Comparison of ENCODE assay signal across 9 mouse cellular contexts in genomic region chr11:94565151-94565479, GRCm38 (mm10). TPM values are rescaled to one million over a fixed set of nuclear protein-coding genes. Genes with fewer than 3 reads are reported as not detected.
A peak's percentile ranks its signal among the peaks of the same experiment; 100 is the strongest.
DNase-seq lines count a peak whose midpoint lies in the region; ATAC-seq and TF ChIP-seq lines count a peak whose summit lies in the region.
"Had no signal": no experiment of that assay in that cellular context is flagged by ENCODE, and none has a peak within 500 bp of the region (broad histone marks: within the 10 kb centered on the region; RNA-seq: fewer than 3 reads in every experiment).

No protein-coding gene starts in this region.

- WGBS in liver, embryonic 11.5 days = 11% methylated on average over 16 of the region's 16 CpGs
- 7% methylated on average over 16 of the region's 16 CpGs for WGBS in forebrain, embryonic 10.5 days
- 21% methylated on average over 16 of the region's 16 CpGs for WGBS in liver, embryonic 12.5 days (ENCODE audit: insufficient replicate concordance)
- WGBS in neural tube, embryonic 14.5 days = 15% methylated on average over 16 of the region's 16 CpGs
- 27% methylated on average over 16 of the region's 16 CpGs for WGBS in cerebellum, adult 2 months

- no peak for TF ChIP-seq CTCF in cerebellum, adult 2 months (IDR thresholded peaks at IDR 0.05; ENCODE audit: borderline replicate concordance, insufficient read depth, low read depth, low read length)

- H3K27me3 ChIP-seq in liver, embryonic 11.5 days (replicated peaks; ENCODE audit: control insufficient read depth, insufficient read depth, low read length) = peaks cover 29% of the 10 kb centered on the region
- H3K27me3 ChIP-seq in forebrain, embryonic 10.5 days (ENCODE audit: poor library complexity, severe bottlenecking) = peaks cover 40% of the 10 kb centered on the region
- H3K27me3 ChIP-seq in liver, embryonic 12.5 days (replicated peaks) = peaks cover 43% of the 10 kb centered on the region
- peaks cover 13% of the 10 kb centered on the region for H3K27me3 ChIP-seq in neural tube, embryonic 14.5 days (ENCODE audit: control insufficient read depth, insufficient read depth, low read length)
- H3K27me3 ChIP-seq in cerebellum, adult 2 months (ENCODE audit: control insufficient read depth, insufficient read depth, low read length) = no peaks in the 10 kb centered on the region

- no peak for ATAC-seq in liver, embryonic 11.5 days (replicated peaks; ENCODE audit: low FRiP score)
- ATAC-seq in liver, embryonic 12.5 days = no peak
- no peak for ATAC-seq in neural tube, embryonic 14.5 days (ENCODE audit: low read depth)

- peak overlapping the region; percentile 27 for H3K4me3 ChIP-seq in liver, embryonic 11.5 days (ENCODE audit: low read depth, low read length)
- H3K4me3 ChIP-seq in forebrain, embryonic 10.5 days = peak overlapping the region; percentile 41
- peak overlapping the region; percentile 25; the same call in 1 of the 2 replicates for H3K4me3 ChIP-seq in liver, embryonic 12.5 days
- H3K4me3 ChIP-seq in neural tube, embryonic 14.5 days (ENCODE audit: low read depth, low read length) = peak overlapping the region; percentile 13; the same call in 1 of the 2 replicates
- H3K4me3 ChIP-seq in cerebellum, adult 2 months (replicated peaks; ENCODE audit: insufficient read depth, low read depth, low read length) = no peak overlapping the region

- DNase-seq in liver, embryonic 11.5 days (ENCODE audit: low spot score) = no peak
- DNase-seq in liver (no peak), adipocyte (ENCODE audit: low spot score) (no peak)
- DNase-seq in forebrain, embryonic 10.5 days (ENCODE audit: extremely low spot score, low spot score) = peak; percentile 29
- DNase-seq in cerebellum, adult 2 months = no peak
- no peak for DNase-seq in right cerebral cortex, postnatal 14 days

- no peak overlapping the region for H3K27ac ChIP-seq in liver, embryonic 11.5 days (ENCODE audit: low read depth, low read length)
- H3K27ac ChIP-seq in forebrain, embryonic 10.5 days = 0 out of 2 replicates have a peak overlapping the region, but pooled peaks have one; percentile 68
- H3K27ac ChIP-seq in liver, embryonic 12.5 days = no peak overlapping the region
- H3K27ac ChIP-seq in neural tube, embryonic 14.5 days (ENCODE audit: low read depth, low read length) = no peak overlapping the region
- no peak overlapping the region for H3K27ac ChIP-seq in cerebellum, adult 2 months (ENCODE audit: insufficient read depth, low read length)
- H3K27ac ChIP-seq: macrophage had no signal

- no peaks in the 10 kb centered on the region for H3K9me3 ChIP-seq in liver, embryonic 11.5 days (ENCODE audit: control insufficient read depth, low read length)
- no peaks in the 10 kb centered on the region for H3K9me3 ChIP-seq in forebrain, embryonic 10.5 days
- no peaks in the 10 kb centered on the region for H3K9me3 ChIP-seq in liver, embryonic 12.5 days (replicated peaks)
- H3K9me3 ChIP-seq in neural tube, embryonic 14.5 days (ENCODE audit: control insufficient read depth, low read length) = no peaks in the 10 kb centered on the region

- peaks cover 16% of the 10 kb centered on the region for H3K4me1 ChIP-seq in liver, embryonic 11.5 days (replicated peaks; ENCODE audit: control insufficient read depth, insufficient read depth, low read length)
- peaks cover 21% of the 10 kb centered on the region for H3K4me1 ChIP-seq in forebrain, embryonic 10.5 days
- H3K4me1 ChIP-seq in liver, embryonic 12.5 days = peaks cover 22% of the 10 kb centered on the region
- 0 out of 2 replicates have a peak, but pooled peaks cover 5% of the 10 kb centered on the region for H3K4me1 ChIP-seq in neural tube, embryonic 14.5 days (ENCODE audit: control insufficient read depth, insufficient read depth, low read length)
- H3K4me1 ChIP-seq in cerebellum, adult 2 months (ENCODE audit: control insufficient read depth, insufficient read depth, low read length) = no peaks in the 10 kb centered on the region; the same call in 1 of the 2 replicates

- peak overlapping the region; percentile 63 for H3K4me2 ChIP-seq in liver, embryonic 11.5 days
- H3K4me2 ChIP-seq in liver, embryonic 12.5 days = peak overlapping the region; percentile 59
- peak overlapping the region; percentile 41 for H3K4me2 ChIP-seq in neural tube, embryonic 14.5 days (ENCODE audit: low read depth, low read length)

- H3K9ac ChIP-seq in liver, embryonic 11.5 days (ENCODE audit: low read depth, low read length) = no peak overlapping the region
- no peak overlapping the region for H3K9ac ChIP-seq in liver, embryonic 12.5 days
- no peak overlapping the region for H3K9ac ChIP-seq in neural tube, embryonic 14.5 days (replicated peaks; ENCODE audit: low read depth, low read length)

- H3K36me3 ChIP-seq in liver, embryonic 11.5 days (ENCODE audit: control insufficient read depth, insufficient read depth, low read length) = no peaks in the 10 kb centered on the region
- H3K36me3 ChIP-seq in forebrain, embryonic 10.5 days (replicated peaks) = peaks cover 22% of the 10 kb centered on the region
- no peaks in the 10 kb centered on the region; the same call in 1 of the 2 replicates for H3K36me3 ChIP-seq in liver, embryonic 12.5 days
- no peaks in the 10 kb centered on the region for H3K36me3 ChIP-seq in neural tube, embryonic 14.5 days (ENCODE audit: control insufficient read depth, insufficient read depth, low read length)

- TF ChIP-seq POLR2A in cerebellum, adult 2 months (IDR thresholded peaks at IDR 0.05; ENCODE audit: borderline replicate concordance, insufficient read depth, low read length) = no peak

RNA-seq across cellular contexts. Expression of gene Chad, which starts 0.3 kb away (rescaled TPM):
- 0.16 and 0.25 TPM in 2 replicates for polyA plus RNA-seq in liver, embryonic 11.5 days (2014; fragmentation: Nextera tagmentation; extraction: Ambion mirVana)
- polyA plus RNA-seq in forebrain, embryonic 10.5 days (2016; fragmentation: Nextera tagmentation; extraction: Ambion mirVana) = 0.09 and 0.21 TPM in 2 replicates
- polyA plus RNA-seq in liver, embryonic 12.5 days (2016; fragmentation: Nextera tagmentation; extraction: Ambion mirVana) = 0.10 TPM in 1 of 2 replicates, not detected in the other
- 0.15 and 0.35 TPM in 2 replicates for polyA plus RNA-seq in neural tube, embryonic 14.5 days (2014; fragmentation: Nextera tagmentation; extraction: Ambion mirVana)
- polyA plus RNA-seq in cerebellum, adult 2 months (2012; rRNA removed) = 0.82 and 1.1 TPM in 2 replicates
- polyA plus RNA-seq: macrophage had no signal

RNA-seq across cellular contexts. Expression of gene Rsad1, which starts 16.1 kb away (rescaled TPM):
- polyA plus RNA-seq in liver, embryonic 11.5 days (2014; fragmentation: Nextera tagmentation; extraction: Ambion mirVana) = 3.9 and 4.1 TPM in 2 replicates
- polyA plus RNA-seq in forebrain, embryonic 10.5 days (2016; fragmentation: Nextera tagmentation; extraction: Ambion mirVana) = 3.7 and 5.6 TPM in 2 replicates
- 2.0 and 3.2 TPM in 2 replicates for polyA plus RNA-seq in liver, embryonic 12.5 days (2016; fragmentation: Nextera tagmentation; extraction: Ambion mirVana)
- polyA plus RNA-seq in neural tube, embryonic 14.5 days (2014; fragmentation: Nextera tagmentation; extraction: Ambion mirVana) = 5.2 and 12.3 TPM in 2 replicates
- 19.7 and 20.8 TPM in 2 replicates for polyA plus RNA-seq in cerebellum, adult 2 months (2012; rRNA removed)

RNA-seq across cellular contexts. Expression of gene Acsf2, which starts 36.6 kb away (rescaled TPM):
- polyA plus RNA-seq in liver, embryonic 11.5 days (2014; fragmentation: Nextera tagmentation; extraction: Ambion mirVana) = 2.6 and 3.1 TPM in 2 replicates
- polyA plus RNA-seq in forebrain, embryonic 10.5 days (2016; fragmentation: Nextera tagmentation; extraction: Ambion mirVana) = 3.7 TPM in 2 replicates
- polyA plus RNA-seq in liver, embryonic 12.5 days (2016; fragmentation: Nextera tagmentation; extraction: Ambion mirVana) = 1.1 and 1.2 TPM in 2 replicates
- polyA plus RNA-seq in neural tube, embryonic 14.5 days (2014; fragmentation: Nextera tagmentation; extraction: Ambion mirVana) = 2.0 and 2.2 TPM in 2 replicates
- 13.1 and 15.2 TPM in 2 replicates for polyA plus RNA-seq in cerebellum, adult 2 months (2012; rRNA removed)

RNA-seq across cellular contexts. Expression of gene Mycbpap, which starts 43.6 kb away (rescaled TPM):
- 0.84 and 1.1 TPM in 2 replicates for polyA plus RNA-seq in liver, embryonic 11.5 days (2014; fragmentation: Nextera tagmentation; extraction: Ambion mirVana)
- 3.4 and 4.5 TPM in 2 replicates for polyA plus RNA-seq in forebrain, embryonic 10.5 days (2016; fragmentation: Nextera tagmentation; extraction: Ambion mirVana)
- polyA plus RNA-seq in liver, embryonic 12.5 days (2016; fragmentation: Nextera tagmentation; extraction: Ambion mirVana) = 0.28 and 0.37 TPM in 2 replicates
- 1.7 and 2.0 TPM in 2 replicates for polyA plus RNA-seq in neural tube, embryonic 14.5 days (2014; fragmentation: Nextera tagmentation; extraction: Ambion mirVana)
- polyA plus RNA-seq in cerebellum, adult 2 months (2012; rRNA removed) = 3.6 and 4.9 TPM in 2 replicates
